Mouse (Mus musculus): ENCODE results near the gene Oscp1. TPM values are rescaled to one million over a fixed set of nuclear protein-coding genes. Genes with fewer than 3 reads are reported as not detected.
A peak's percentile ranks its signal among the peaks of the same experiment; 100 is the strongest.

The Oscp1 gene
- total and polyA plus RNA-seq, 2 experiments from 2014 or later, result 1.4 to 4.2 TPM

- DNase-seq (ENCODE audit: low spot score) (peak; percentile 97), ATAC-seq (ENCODE audit: insufficient read depth, low read depth) (peak; percentile 79)
- Histone ChIP-seq H3K4me2 (ENCODE audit: low read depth, low read length) (peak overlapping the region; percentile 74), H3K9me3 (replicated peaks; ENCODE audit: control insufficient read depth, low read length) (no peaks in the 10 kb centered on the region), H3K27ac (ENCODE audit: low read depth) (peak overlapping the region; percentile 90), H3K36me3 (replicated peaks; ENCODE audit: control insufficient read depth, insufficient read depth, low read length) (peaks cover 10% of the 10 kb centered on the region; the same call in 1 of the 2 replicates), H3K27me3 (ENCODE audit: control insufficient read depth, insufficient read depth, low read length) (no peaks in the 10 kb centered on the region), H3K4me3 (ENCODE audit: low read depth, low read length) (peak overlapping the region; percentile 73), H3K9ac (replicated peaks; ENCODE audit: low read depth, low read length) (peak overlapping the region; percentile 7), H3K4me1 (ENCODE audit: control insufficient read depth, insufficient read depth) (peaks cover 42% of the 10 kb centered on the region)
- TF ChIP-seq CTCF (IDR thresholded peaks at IDR 0.05; ENCODE audit: low read depth) (no peak), EP300 (IDR thresholded peaks at IDR 0.05; ENCODE audit: low read depth) (peak; percentile 61)
- under 1% methylated on average over 15 of the region's 15 CpGs for WGBS
These were observed 44.8 kb downstream of the Oscp1 start for GRCm38 (mm10) chr4:126103057-126103581.

GRCm38 (mm10) chr4:126103590-126104068, 45.3 kb downstream of the Oscp1 start, which contains the start of gene Stk40:
Gene Stk40, plus strand, starts transcription at chr4:126103957.
- 1% methylated on average over 29 of the region's 34 CpGs for WGBS
- TF ChIP-seq EP300 (IDR thresholded peaks at IDR 0.05; ENCODE audit: low read depth), result peak; percentile 21; the same call in 1 of the 2 replicates
- TF ChIP-seq CTCF (IDR thresholded peaks at IDR 0.05; ENCODE audit: low read depth), result peak; percentile 69
- H3K36me3 ChIP-seq (replicated peaks; ENCODE audit: control insufficient read depth, insufficient read depth, low read length), result peaks cover 5% of the 10 kb centered on the region; the same call in 1 of the 2 replicates
- peak; percentile 98 for DNase-seq (ENCODE audit: low spot score)
- ATAC-seq (ENCODE audit: insufficient read depth, low read depth), result peak; percentile 92
- H3K9me3 ChIP-seq (replicated peaks; ENCODE audit: control insufficient read depth, low read length), result no peaks in the 10 kb centered on the region
- H3K4me1 ChIP-seq (ENCODE audit: control insufficient read depth, insufficient read depth), result peaks cover 47% of the 10 kb centered on the region
- peak within 1 kb of the TSS; percentile 82 for H3K4me2 ChIP-seq (ENCODE audit: low read depth, low read length)
- peak within 1 kb of the TSS; percentile 73 for H3K4me3 ChIP-seq (ENCODE audit: low read depth, low read length)
- no peaks in the 10 kb centered on the region for H3K27me3 ChIP-seq (ENCODE audit: control insufficient read depth, insufficient read depth, low read length)
- peak within 1 kb of the TSS; percentile 90 for H3K27ac ChIP-seq (ENCODE audit: low read depth)
- H3K9ac ChIP-seq (replicated peaks; ENCODE audit: low read depth, low read length), result peak within 1 kb of the TSS; percentile 85

- WGBS, result 1% methylated on average over 33 of the region's 34 CpGs
- peak overlapping the region; percentile 73 for H3K4me3 ChIP-seq (ENCODE audit: low read depth, low read length)
- H3K9me3 ChIP-seq (replicated peaks; ENCODE audit: control insufficient read depth, low read length), result no peaks in the 10 kb centered on the region
- DNase-seq (ENCODE audit: low spot score), result no peak
- peaks cover 48% of the 10 kb centered on the region for H3K4me1 ChIP-seq (ENCODE audit: control insufficient read depth, insufficient read depth)
- H3K36me3 ChIP-seq (replicated peaks; ENCODE audit: control insufficient read depth, insufficient read depth, low read length), result no peaks in the 10 kb centered on the region; the same call in 1 of the 2 replicates
- TF ChIP-seq CTCF (IDR thresholded peaks at IDR 0.05; ENCODE audit: low read depth) (no peak), EP300 (IDR thresholded peaks at IDR 0.05; ENCODE audit: low read depth) (no peak)
- 0 out of 2 replicates have a peak, but pooled peaks have one; percentile 2 for ATAC-seq (ENCODE audit: insufficient read depth, low read depth)
- H3K27me3 ChIP-seq (ENCODE audit: control insufficient read depth, insufficient read depth, low read length), result no peaks in the 10 kb centered on the region
- peak overlapping the region; percentile 82 for H3K4me2 ChIP-seq (ENCODE audit: low read depth, low read length)
- H3K9ac ChIP-seq (replicated peaks; ENCODE audit: low read depth, low read length), result peak overlapping the region; percentile 85
- peak overlapping the region; percentile 90 for H3K27ac ChIP-seq (ENCODE audit: low read depth)
These were observed 46.1 kb downstream of the Oscp1 start for GRCm38 (mm10) chr4:126104261-126105075.

- Histone ChIP-seq H3K4me1 (ENCODE audit: control insufficient read depth, insufficient read depth) (peaks cover 49% of the 10 kb centered on the region), H3K4me3 (ENCODE audit: low read depth, low read length) (peak overlapping the region; percentile 73), H3K27ac (ENCODE audit: low read depth) (no peak overlapping the region), H3K9ac (replicated peaks; ENCODE audit: low read depth, low read length) (peak overlapping the region; percentile 85; the same call in 1 of the 2 replicates), H3K27me3 (ENCODE audit: control insufficient read depth, insufficient read depth, low read length) (no peaks in the 10 kb centered on the region), H3K36me3 (replicated peaks; ENCODE audit: control insufficient read depth, insufficient read depth, low read length) (no peaks in the 10 kb centered on the region; the same call in 1 of the 2 replicates), H3K4me2 (ENCODE audit: low read depth, low read length) (peak overlapping the region; percentile 82), H3K9me3 (replicated peaks; ENCODE audit: control insufficient read depth, low read length) (no peaks in the 10 kb centered on the region)
- no peak for ATAC-seq (ENCODE audit: insufficient read depth, low read depth)
- no peak for TF ChIP-seq EP300 (IDR thresholded peaks at IDR 0.05; ENCODE audit: low read depth)
- TF ChIP-seq CTCF (IDR thresholded peaks at IDR 0.05; ENCODE audit: low read depth), result no peak
- 68% methylated on average over 7 of the region's 7 CpGs for WGBS
- no peak for DNase-seq (ENCODE audit: low spot score)
These were observed 46.9 kb downstream of the Oscp1 start for GRCm38 (mm10) chr4:126105131-126105783.

GRCm38 (mm10) chr4:126108061-126108740, 49.8 kb downstream of the Oscp1 start:
- Histone ChIP-seq H3K27ac (ENCODE audit: low read depth) (peak overlapping the region; percentile 95), H3K4me1 (ENCODE audit: control insufficient read depth, insufficient read depth) (peaks cover 58% of the 10 kb centered on the region), H3K4me3 (ENCODE audit: low read depth, low read length) (no peak overlapping the region), H3K9me3 (replicated peaks; ENCODE audit: control insufficient read depth, low read length) (no peaks in the 10 kb centered on the region), H3K27me3 (ENCODE audit: control insufficient read depth, insufficient read depth, low read length) (no peaks in the 10 kb centered on the region), H3K9ac (replicated peaks; ENCODE audit: low read depth, low read length) (no peak overlapping the region; the same call in 1 of the 2 replicates), H3K36me3 (replicated peaks; ENCODE audit: control insufficient read depth, insufficient read depth, low read length) (no peaks in the 10 kb centered on the region), H3K4me2 (ENCODE audit: low read depth, low read length) (peak overlapping the region; percentile 41)
- DNase-seq (ENCODE audit: low spot score), result no peak
- TF ChIP-seq EP300 (IDR thresholded peaks at IDR 0.05; ENCODE audit: low read depth), result no peak
- TF ChIP-seq CTCF (IDR thresholded peaks at IDR 0.05; ENCODE audit: low read depth), result no peak
- ATAC-seq (ENCODE audit: insufficient read depth, low read depth), result no peak
- WGBS, result 49% methylated on average over 8 of the region's 8 CpGs
